9 mouse cellular contexts compared by ENCODE assay signal in genomic region chr9:119890692-119891091, GRCm38 (mm10). TPM values are rescaled to one million over a fixed set of nuclear protein-coding genes. Genes with fewer than 3 reads are reported as not detected.
DNase-seq lines count a peak whose midpoint lies in the region; ATAC-seq and TF ChIP-seq lines count a peak whose summit lies in the region.
"Had no signal": no experiment of that assay in that cellular context is flagged by ENCODE, and none has a peak within 500 bp of the region (broad histone marks: within the 10 kb centered on the region; RNA-seq: fewer than 3 reads in every experiment).

No protein-coding gene starts in this region.

- peak; percentile 51 for TF ChIP-seq CTCF in kidney, adult 2 months (conservative IDR thresholded peaks at IDR 0.05; ENCODE audit: insufficient read depth, insufficient read length, low read depth, low read length)
- TF ChIP-seq CTCF in G1E (IDR thresholded peaks at IDR 0.05; ENCODE audit: low read depth, low read length) = no peak

- no peak for ATAC-seq in kidney, embryonic 16.5 days (ENCODE audit: low FRiP score, low TSS enrichment)
- no peak for ATAC-seq in G1E (ENCODE audit: extremely low read depth, insufficient number of reproducible peaks, low FRiP score, poor library complexity, severe bottlenecking)

- no peak for TF ChIP-seq POLR2A in kidney, adult 2 months (IDR thresholded peaks at IDR 0.05; ENCODE audit: low read depth, low read length)

- intact Hi-C loops in gastrocnemius, postnatal 36 days (cut with DNase I) = no loop called here

- H3K9ac ChIP-seq in kidney, embryonic 16.5 days (replicated peaks; ENCODE audit: low read length) = no peak overlapping the region
- H3K9ac ChIP-seq: embryonic facial prominence, embryonic 12.5 days had no signal

- no peaks in the 10 kb centered on the region for H3K9me3 ChIP-seq in kidney, embryonic 16.5 days (ENCODE audit: low read length)
- H3K9me3 ChIP-seq in G1E (replicated peaks) = no peaks in the 10 kb centered on the region
- H3K9me3 ChIP-seq: embryonic facial prominence, embryonic 12.5 days had no signal

- 54% methylated on average over 2 of the region's 2 CpGs for WGBS in kidney, adult 2 months
- whole genome bisulfite sequencing in kidney, embryonic 16.5 days = 53% methylated on average over 2 of the region's 2 CpGs

- H3K4me3 ChIP-seq in kidney, adult 2 months (ENCODE audit: insufficient read depth, low read depth, low read length) = no peak overlapping the region
- H3K4me3 ChIP-seq in kidney, embryonic 16.5 days (ENCODE audit: low read length) = no peak overlapping the region
- no peak overlapping the region for H3K4me3 ChIP-seq in G1E (ENCODE audit: low read depth, low read length)
- H3K4me3 ChIP-seq: embryonic facial prominence, embryonic 12.5 days had no signal

- no peaks in the 10 kb centered on the region for H3K36me3 ChIP-seq in kidney, adult 2 months (ENCODE audit: control insufficient read depth, insufficient read depth, low read length)
- no peaks in the 10 kb centered on the region for H3K36me3 ChIP-seq in kidney, embryonic 16.5 days (ENCODE audit: insufficient read depth, low read length)
- H3K36me3 ChIP-seq in G1E (replicated peaks) = no peaks in the 10 kb centered on the region
- H3K36me3 ChIP-seq: embryonic facial prominence, embryonic 12.5 days had no signal

- no peak overlapping the region for H3K27ac ChIP-seq in kidney, adult 2 months (ENCODE audit: insufficient read depth, low read depth, low read length)
- no peak overlapping the region for H3K27ac ChIP-seq in kidney, embryonic 16.5 days (ENCODE audit: low read length)
- H3K27ac ChIP-seq: embryonic facial prominence, embryonic 12.5 days had no signal

- no peaks in the 10 kb centered on the region for H3K4me1 ChIP-seq in kidney, adult 2 months (ENCODE audit: control insufficient read depth, insufficient read depth, low read length)
- H3K4me1 ChIP-seq in kidney, embryonic 16.5 days (ENCODE audit: insufficient read depth, low read length) = peaks cover 11% of the 10 kb centered on the region
- H3K4me1 ChIP-seq in G1E (ENCODE audit: insufficient read depth, low read depth, low read length) = peaks cover 18% of the 10 kb centered on the region

- DNase-seq in kidney, adult 2 months = peak; percentile 42
- peak; percentile 57 to 60 for DNase-seq in B cell, adult 2 months
- DNase-seq in G1E (ENCODE audit: low spot score) = peak; percentile 11
- peak; percentile 40 for DNase-seq in kidney, postnatal 14 days
- peak; percentile 78 for DNase-seq in retina, embryonic 14.5 days (ENCODE audit: low spot score)
- no peak for DNase-seq in ovary, postnatal 14 days (ENCODE audit: low spot score)
- DNase-seq in gastrocnemius, postnatal 36 days = no peak

- H3K4me2 ChIP-seq in kidney, embryonic 16.5 days (replicated peaks; ENCODE audit: low read depth, low read length) = no peak overlapping the region
- H3K4me2 ChIP-seq: embryonic facial prominence, embryonic 12.5 days had no signal

- no peaks in the 10 kb centered on the region for H3K27me3 ChIP-seq in kidney, adult 2 months (replicated peaks; ENCODE audit: control insufficient read depth, insufficient read depth, low read length)
- no peaks in the 10 kb centered on the region for H3K27me3 ChIP-seq in kidney, embryonic 16.5 days (ENCODE audit: insufficient read depth, low read length)
- H3K27me3 ChIP-seq in G1E (ENCODE audit: insufficient read depth, low read length) = no peaks in the 10 kb centered on the region
- H3K27me3 ChIP-seq: embryonic facial prominence, embryonic 12.5 days had no signal

RNA-seq across cellular contexts. Expression of gene Wdr48, which starts 4.0 kb away (rescaled TPM):
- 27.3 and 32.2 TPM in 2 replicates for polyA plus RNA-seq in kidney, adult 2 months (2012; rRNA removed)
- polyA plus RNA-seq in kidney, embryonic 16.5 days (2015; fragmentation: Nextera tagmentation; extraction: Ambion mirVana) = 54.2 and 56.5 TPM in 2 replicates
- 99.9 and 111 TPM in 2 replicates for total RNA-seq in G1E (2014; fragmentation: Nextera tagmentation)
- total RNA-seq in G1E (2017) = 52.7 and 55.1 TPM in 2 replicates
- polyA plus RNA-seq in G1E (2012) = 11.3 and 14.5 TPM in 2 replicates
- 10 to 100 TPM; 11.0 to 12.1 TPM for total RNA-seq in gastrocnemius, postnatal 36 days (2021)

RNA-seq across cellular contexts. Expression of gene Gorasp1, which starts 46.7 kb away (rescaled TPM):
- 17.8 and 20.7 TPM in 2 replicates for polyA plus RNA-seq in kidney, adult 2 months (2012; rRNA removed)
- polyA plus RNA-seq in kidney, embryonic 16.5 days (2015; fragmentation: Nextera tagmentation; extraction: Ambion mirVana) = 28.0 and 29.5 TPM in 2 replicates
- total RNA-seq in G1E (2014; fragmentation: Nextera tagmentation) (9.7 and 11.0 TPM in 2 replicates), G1E (2017) (4.8 and 7.4 TPM in 2 replicates)
- 15.4 and 18.3 TPM in 2 replicates for polyA plus RNA-seq in G1E (2012)
- 10 to 100 TPM; 14.5 to 15.3 TPM for total RNA-seq in gastrocnemius, postnatal 36 days (2021)

RNA-seq across cellular contexts. Expression of gene Ttc21a, which starts 46.7 kb away (rescaled TPM):
- polyA plus RNA-seq in kidney, adult 2 months (2012; rRNA removed) = 0.06 and 0.07 TPM in 2 replicates
- 0.20 and 0.35 TPM in 2 replicates for polyA plus RNA-seq in kidney, embryonic 16.5 days (2015; fragmentation: Nextera tagmentation; extraction: Ambion mirVana)
- not detected in 2 replicates for total RNA-seq in G1E (2014; fragmentation: Nextera tagmentation)
- total RNA-seq in G1E (2017) = 0.17 and 0.38 TPM in 2 replicates
- 0.02 and 0.06 TPM in 2 replicates for polyA plus RNA-seq in G1E (2012)
- not detected for total RNA-seq in gastrocnemius, postnatal 36 days (2021)

Comparison
In these comparisons a context has a peak if more than half of its experiments do, and no peak if none do; other contexts are left out.
1. DNase-seq: peak in kidney, adult 2 months (single experiment), B cell, adult 2 months (2 of 2), G1E (single experiment), kidney, postnatal 14 days (single experiment) and retina, embryonic 14.5 days (single experiment); none in ovary, postnatal 14 days (single experiment) and gastrocnemius, postnatal 36 days (0 of 2).